Mouse (Mus musculus) megakaryocyte, embryonic 14.5 days (primary cell): ENCODE data around the gene Tle3. TPM values are rescaled to one million over a fixed set of nuclear protein-coding genes. Genes with fewer than 3 reads are reported as not detected.

ENCODE experiments used
- H3K27me3 ChIP-seq: replicated peaks from 2 replicates; pipeline ENCODE3; 2012; ENCODE audit warnings: inconsistent platforms
- H3K36me3 ChIP-seq: replicated peaks from 2 replicates; pipeline ENCODE3; 2012; ENCODE audit warnings: low read length, inconsistent platforms, mixed read lengths
- H3K4me1 ChIP-seq: 2 replicates; pipeline ENCODE4 v1.6.1; 2012; ENCODE audit warnings: inconsistent platforms
- H3K4me3 ChIP-seq: replicated peaks from 2 replicates; pipeline ENCODE3; 2012; ENCODE audit warnings: moderate library complexity, mild to moderate bottlenecking, inconsistent platforms
- H3K9me3 ChIP-seq: 2 replicates; pipeline ENCODE4 v1.6.1; 2012; ENCODE audit warnings: inconsistent platforms
- FLI1 ChIP-seq: IDR thresholded peaks from 2 replicates; pipeline ENCODE4 v1.6.1; 2012; ENCODE audit warnings: low read length, inconsistent platforms, mixed read lengths
- GATA1 ChIP-seq: IDR thresholded peaks from 3 replicates; pipeline ENCODE4 v1.6.1; 2012; ENCODE audit warnings: mixed read lengths, low read length, inconsistent platforms, borderline replicate concordance
- polyA plus RNA-seq: library from polyadenylated mRNA; stranded (reverse); fragments of >175 nt; gene quantifications from 2 replicates; pipeline ENCODE4 v1.2.3, GENCODE M21; 2012; ENCODE audit warnings: low replicate concordance; ENCODE audit not compliant: insufficient read depth

Gene Tle3
- polyA plus RNA-seq, 1 experiment, result 60.7 TPM

- H3K36me3 ChIP-seq, result no peaks in the 10 kb centered on the region
- peaks cover 90% of the 10 kb centered on the region for H3K27me3 ChIP-seq
- peak overlapping the region; percentile 30 for H3K4me3 ChIP-seq
- TF ChIP-seq FLI1 (no peak), GATA1 (no peak)
- peaks cover 40% of the 10 kb centered on the region for H3K4me1 ChIP-seq
- no peaks in the 10 kb centered on the region for H3K9me3 ChIP-seq
Observed at GRCm38 (mm10) chr9:61457162-61457523, 85.0 kb downstream of the Tle3 start.

GRCm38 (mm10) chr9:61461859-61462258, 89.7 kb downstream of the Tle3 start:
- Histone ChIP-seq H3K36me3 (no peaks in the 10 kb centered on the region), H3K4me1 (peaks cover 33% of the 10 kb centered on the region), H3K27me3 (peaks cover 74% of the 10 kb centered on the region), H3K9me3 (peaks cover 25% of the 10 kb centered on the region), H3K4me3 (no peak overlapping the region)
- TF ChIP-seq FLI1, result no peak
- no peak for TF ChIP-seq GATA1

GRCm38 (mm10) chr9:61467436-61467835, 95.3 kb downstream of the Tle3 start:
- Histone ChIP-seq H3K4me3 (peak overlapping the region; percentile 10), H3K36me3 (no peaks in the 10 kb centered on the region), H3K9me3 (peaks cover 41% of the 10 kb centered on the region), H3K4me1 (0 out of 2 replicates have a peak, but pooled peaks cover 4% of the 10 kb centered on the region), H3K27me3 (peaks cover 68% of the 10 kb centered on the region)
- TF ChIP-seq GATA1 (no peak), FLI1 (no peak)
